Mouse (Mus musculus): Measurements from ENCODE around the gene Fzd1. TPM values are rescaled to one million over a fixed set of nuclear protein-coding genes. Genes with fewer than 3 reads are reported as not detected.

The Fzd1 gene
- 13.2 and 14.1 TPM in 2 replicates for polyA plus RNA-seq (2016; fragmentation: Nextera tagmentation; extraction: Ambion mirVana)

DNA sequence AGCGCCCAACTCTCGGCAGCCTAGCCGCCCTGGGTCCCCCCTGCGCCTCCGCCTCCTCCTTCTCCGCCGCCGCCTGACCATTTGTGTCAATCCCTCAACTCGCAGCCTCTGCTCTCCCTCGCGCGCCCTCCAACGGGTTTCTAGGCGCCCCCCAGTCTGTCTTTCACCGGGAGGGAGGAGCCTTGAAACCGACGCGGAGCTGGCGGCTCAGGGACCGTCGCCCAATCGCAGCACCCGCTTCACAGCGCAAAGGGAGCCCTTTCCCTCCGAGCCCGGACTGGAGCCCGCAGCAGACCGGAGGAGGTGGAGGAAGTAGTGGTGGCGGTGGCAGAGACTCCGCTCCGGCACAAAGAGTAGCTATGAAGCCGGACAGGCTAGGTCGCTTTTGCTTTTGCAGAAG, at the start of gene Fzd1:
Gene Fzd1, minus strand, starts transcription at position 134 of the 400 bp plus-strand sequence.
- peak; percentile 78 for ATAC-seq
- Histone ChIP-seq H3K9ac (peak within 1 kb of the TSS; percentile 61), H3K4me2 (peak within 1 kb of the TSS; percentile 63), H3K27ac (peak within 1 kb of the TSS; percentile 77), H3K4me1 (no peaks in the 10 kb centered on the region), H3K4me3 (peak within 1 kb of the TSS; percentile 57), H3K27me3 (replicated peaks) (peaks cover 66% of the 10 kb centered on the region), H3K36me3 (no peaks in the 10 kb centered on the region), H3K9me3 (replicated peaks) (no peaks in the 10 kb centered on the region)
- 3% methylated on average over 32 of the region's 33 CpGs for WGBS (ENCODE audit: insufficient replicate concordance)

DNA sequence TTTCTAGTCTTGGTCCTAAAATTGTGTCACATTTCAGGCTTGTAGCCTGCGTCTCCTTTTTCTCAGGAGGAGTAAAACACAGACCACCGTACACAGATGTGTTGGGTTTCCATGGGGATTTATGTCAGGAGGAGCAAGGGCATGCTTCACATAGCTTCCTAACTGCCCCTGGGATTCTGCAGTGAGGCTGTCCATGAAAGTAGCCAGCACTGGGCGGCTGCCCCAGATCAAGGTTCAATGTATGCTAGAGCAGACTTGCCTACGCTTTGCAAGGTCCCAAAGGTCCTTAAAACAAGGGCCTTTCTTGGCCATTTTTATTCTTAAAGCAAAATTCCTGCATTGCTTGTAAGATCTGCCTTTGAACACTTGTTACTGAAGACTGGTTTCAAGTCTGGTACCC, 47.4 kb upstream of the Fzd1 start:
- ATAC-seq, result no peak
- no peak overlapping the region for H3K9ac ChIP-seq
- no peaks in the 10 kb centered on the region for H3K4me1 ChIP-seq
- no peak overlapping the region for H3K4me2 ChIP-seq
- no peaks in the 10 kb centered on the region for H3K36me3 ChIP-seq
- no peak overlapping the region for H3K4me3 ChIP-seq
- H3K27me3 ChIP-seq (replicated peaks), result no peaks in the 10 kb centered on the region
- no peak overlapping the region for H3K27ac ChIP-seq
- WGBS (ENCODE audit: insufficient replicate concordance), result 65% methylated on average over 4 of the region's 4 CpGs
- H3K9me3 ChIP-seq (replicated peaks), result no peaks in the 10 kb centered on the region

DNA sequence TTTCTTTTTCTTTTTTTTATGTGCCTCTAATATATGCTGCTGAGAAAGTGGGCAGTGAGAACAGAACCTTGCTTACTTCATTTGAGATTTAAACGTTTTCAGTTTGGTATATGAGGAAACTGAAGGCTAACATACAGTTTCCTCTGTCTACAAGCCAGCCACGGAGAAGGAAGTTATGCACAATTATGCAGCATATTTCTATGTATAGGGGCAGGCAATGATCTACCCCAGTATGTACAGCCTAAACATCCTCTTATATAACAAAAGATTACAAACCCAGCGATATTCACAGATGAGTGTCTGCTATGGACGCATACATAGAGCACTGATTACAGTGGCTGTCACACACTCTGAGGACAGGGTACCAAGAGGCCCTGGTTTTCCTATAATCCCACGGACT, 45.9 kb upstream of the Fzd1 start:
- H3K4me2 ChIP-seq, result no peak overlapping the region
- 35% methylated on average over 5 of the region's 5 CpGs for WGBS (ENCODE audit: insufficient replicate concordance)
- H3K4me3 ChIP-seq, result no peak overlapping the region
- H3K27ac ChIP-seq, result no peak overlapping the region
- no peak overlapping the region for H3K9ac ChIP-seq
- no peak for ATAC-seq
- no peaks in the 10 kb centered on the region for H3K9me3 ChIP-seq (replicated peaks)
- no peaks in the 10 kb centered on the region for H3K4me1 ChIP-seq
- no peaks in the 10 kb centered on the region for H3K36me3 ChIP-seq
- H3K27me3 ChIP-seq (replicated peaks), result no peaks in the 10 kb centered on the region

DNA sequence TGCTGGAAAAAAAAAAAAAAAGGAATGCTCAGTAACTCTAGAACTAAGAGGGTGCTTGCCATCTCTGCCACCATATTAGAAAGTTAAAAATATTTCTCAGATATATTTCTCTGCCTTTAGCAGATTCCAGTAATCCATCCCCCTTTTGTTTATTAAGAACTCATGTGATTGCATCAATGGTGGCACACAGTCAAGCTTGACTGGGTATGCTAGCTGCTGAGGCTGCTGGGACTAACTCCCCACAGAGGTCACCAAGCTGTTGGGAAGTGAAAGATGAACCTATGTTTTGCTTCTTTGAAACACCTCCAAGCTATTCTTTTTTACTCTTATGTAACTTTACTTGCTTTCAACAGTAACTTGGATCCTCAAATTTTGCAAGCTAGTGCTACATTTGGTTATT, 44.1 kb upstream of the Fzd1 start:
- Histone ChIP-seq H3K4me1 (no peaks in the 10 kb centered on the region), H3K4me3 (no peak overlapping the region), H3K4me2 (no peak overlapping the region), H3K9ac (no peak overlapping the region), H3K27ac (no peak overlapping the region), H3K27me3 (replicated peaks) (no peaks in the 10 kb centered on the region), H3K9me3 (replicated peaks) (no peaks in the 10 kb centered on the region), H3K36me3 (no peaks in the 10 kb centered on the region)
- ATAC-seq, result no peak

DNA sequence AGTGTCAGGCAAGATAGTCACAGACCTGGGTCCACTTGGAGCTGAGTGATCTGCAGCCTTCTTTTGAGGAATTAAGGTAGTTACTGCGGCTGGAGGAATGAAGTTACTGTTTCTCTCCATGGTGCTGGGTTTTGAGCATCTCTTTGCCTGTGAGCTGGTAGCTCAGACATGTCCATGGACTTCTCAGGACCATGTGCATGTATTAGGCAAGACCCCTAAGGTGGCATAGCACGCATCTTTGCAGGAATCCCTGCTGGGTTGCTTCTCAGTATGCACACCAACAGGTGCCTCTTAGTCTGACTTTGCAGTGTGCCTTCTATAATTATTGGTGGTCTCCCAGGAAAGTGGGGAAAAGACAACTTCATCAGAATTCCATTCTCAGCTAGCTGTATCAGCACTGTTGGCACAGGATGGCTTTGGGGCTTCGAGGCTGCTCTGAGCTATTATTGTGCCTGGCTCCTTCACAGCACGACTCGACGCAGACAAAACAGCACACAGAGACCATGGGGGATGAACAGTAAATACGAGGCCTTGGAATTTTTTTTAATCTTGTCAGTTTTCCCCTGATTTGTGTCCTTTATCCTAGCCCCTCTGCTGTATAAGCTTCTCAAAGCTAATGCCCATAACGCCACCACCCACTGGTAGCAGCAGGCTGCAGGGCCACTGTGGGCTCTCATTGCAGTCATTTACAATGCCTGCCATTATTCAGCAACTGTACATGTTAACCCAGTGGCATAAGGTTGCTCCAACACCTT, 43.4 kb upstream of the Fzd1 start:
- ATAC-seq, result no peak
- Histone ChIP-seq H3K9me3 (replicated peaks) (no peaks in the 10 kb centered on the region), H3K4me3 (no peak overlapping the region), H3K36me3 (no peaks in the 10 kb centered on the region), H3K27me3 (replicated peaks) (no peaks in the 10 kb centered on the region), H3K4me1 (no peaks in the 10 kb centered on the region), H3K9ac (no peak overlapping the region), H3K27ac (no peak overlapping the region), H3K4me2 (no peak overlapping the region)
- WGBS (ENCODE audit: insufficient replicate concordance), result 66% methylated on average over 8 of the region's 8 CpGs

- Histone ChIP-seq H3K4me2 (no peak overlapping the region), H3K36me3 (no peaks in the 10 kb centered on the region), H3K27me3 (replicated peaks) (no peaks in the 10 kb centered on the region), H3K9ac (no peak overlapping the region), H3K4me1 (no peaks in the 10 kb centered on the region), H3K9me3 (replicated peaks) (no peaks in the 10 kb centered on the region), H3K27ac (no peak overlapping the region), H3K4me3 (no peak overlapping the region)
- ATAC-seq, result no peak
- 49% methylated on average over 3 of the region's 3 CpGs for WGBS (ENCODE audit: insufficient replicate concordance)
These were observed 33.4 kb upstream of the Fzd1 start for GRCm38 (mm10) chr5:4791219-4791618.

DNA sequence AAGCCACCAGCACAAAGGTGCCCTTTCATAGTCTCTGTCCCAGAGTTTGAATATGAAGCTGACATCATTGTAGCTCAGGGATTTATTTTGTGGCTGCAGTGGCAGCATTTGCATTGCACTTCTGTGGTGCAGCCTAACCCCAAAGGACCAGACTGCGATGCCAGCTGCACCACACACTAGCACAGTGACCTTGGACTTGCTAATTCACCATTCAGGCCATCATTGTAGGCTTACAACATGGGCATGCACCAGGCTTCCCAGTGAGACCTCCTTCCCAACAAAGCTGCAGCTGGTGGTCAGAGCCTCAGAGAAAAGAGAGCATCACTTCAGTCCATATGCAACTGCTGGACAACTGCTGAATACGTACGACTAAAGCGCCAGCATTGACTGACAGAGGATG, 32.4 kb upstream of the Fzd1 start:
- Histone ChIP-seq H3K9me3 (replicated peaks) (no peaks in the 10 kb centered on the region), H3K4me2 (no peak overlapping the region), H3K36me3 (no peaks in the 10 kb centered on the region), H3K27me3 (replicated peaks) (no peaks in the 10 kb centered on the region), H3K9ac (no peak overlapping the region), H3K4me1 (no peaks in the 10 kb centered on the region), H3K4me3 (no peak overlapping the region), H3K27ac (no peak overlapping the region)
- no peak for ATAC-seq
- 86% methylated on average over 4 of the region's 4 CpGs for WGBS (ENCODE audit: insufficient replicate concordance)

- H3K4me1 ChIP-seq, result no peaks in the 10 kb centered on the region
- H3K9ac ChIP-seq, result no peak overlapping the region
- no peak overlapping the region for H3K4me2 ChIP-seq
- ATAC-seq, result no peak
- no peaks in the 10 kb centered on the region for H3K27me3 ChIP-seq (replicated peaks)
- H3K36me3 ChIP-seq, result no peaks in the 10 kb centered on the region
- WGBS (ENCODE audit: insufficient replicate concordance), result 61% methylated on average over 3 of the region's 3 CpGs
- H3K9me3 ChIP-seq (replicated peaks), result no peaks in the 10 kb centered on the region
- no peak overlapping the region for H3K27ac ChIP-seq
- H3K4me3 ChIP-seq, result no peak overlapping the region
These were observed 30.6 kb upstream of the Fzd1 start for GRCm38 (mm10) chr5:4788484-4788883.

GRCm38 (mm10) chr5:4786816-4787215, 29.0 kb upstream of the Fzd1 start:
- no peaks in the 10 kb centered on the region for H3K9me3 ChIP-seq (replicated peaks)
- no peaks in the 10 kb centered on the region for H3K4me1 ChIP-seq
- no peak overlapping the region for H3K4me3 ChIP-seq
- H3K27me3 ChIP-seq (replicated peaks), result no peaks in the 10 kb centered on the region
- 49% methylated on average over 3 of the region's 3 CpGs for WGBS (ENCODE audit: insufficient replicate concordance)
- ATAC-seq, result no peak
- H3K27ac ChIP-seq, result no peak overlapping the region
- no peaks in the 10 kb centered on the region for H3K36me3 ChIP-seq
- H3K4me2 ChIP-seq, result no peak overlapping the region
- no peak overlapping the region for H3K9ac ChIP-seq

- Histone ChIP-seq H3K9ac (no peak overlapping the region), H3K4me1 (no peaks in the 10 kb centered on the region), H3K9me3 (replicated peaks) (no peaks in the 10 kb centered on the region), H3K27ac (no peak overlapping the region), H3K36me3 (no peaks in the 10 kb centered on the region), H3K27me3 (replicated peaks) (no peaks in the 10 kb centered on the region), H3K4me3 (no peak overlapping the region), H3K4me2 (no peak overlapping the region)
- ATAC-seq, result no peak
- 72% methylated on average over 3 of the region's 3 CpGs for WGBS (ENCODE audit: insufficient replicate concordance)
These were observed 20.4 kb upstream of the Fzd1 start for GRCm38 (mm10) chr5:4778274-4778673.

DNA sequence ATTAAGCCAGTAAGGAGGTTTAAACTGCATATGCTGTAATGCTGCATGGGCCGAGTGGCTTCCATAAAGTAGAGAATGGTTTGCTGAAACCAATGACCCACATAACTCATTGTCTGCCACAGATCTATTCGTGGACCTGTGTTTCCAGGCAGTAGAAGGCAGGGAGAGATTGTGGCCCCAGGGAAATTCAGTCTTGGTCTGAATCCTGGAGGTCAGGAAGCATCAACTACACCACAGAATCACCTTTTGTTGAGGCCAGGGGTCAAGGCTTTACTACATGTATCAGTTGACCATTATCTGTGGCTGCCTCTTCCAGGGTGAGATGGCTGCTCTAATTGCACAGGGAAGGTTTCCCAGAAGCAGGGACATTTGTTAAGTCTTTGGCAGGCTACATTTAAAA, 18.7 kb upstream of the Fzd1 start:
- Histone ChIP-seq H3K27me3 (replicated peaks) (no peaks in the 10 kb centered on the region), H3K4me1 (no peaks in the 10 kb centered on the region), H3K27ac (no peak overlapping the region), H3K9me3 (replicated peaks) (no peaks in the 10 kb centered on the region), H3K36me3 (no peaks in the 10 kb centered on the region), H3K4me2 (no peak overlapping the region), H3K9ac (no peak overlapping the region), H3K4me3 (no peak overlapping the region)
- WGBS (ENCODE audit: insufficient replicate concordance), result 42% methylated on average over 2 of the region's 2 CpGs
- ATAC-seq, result no peak

DNA sequence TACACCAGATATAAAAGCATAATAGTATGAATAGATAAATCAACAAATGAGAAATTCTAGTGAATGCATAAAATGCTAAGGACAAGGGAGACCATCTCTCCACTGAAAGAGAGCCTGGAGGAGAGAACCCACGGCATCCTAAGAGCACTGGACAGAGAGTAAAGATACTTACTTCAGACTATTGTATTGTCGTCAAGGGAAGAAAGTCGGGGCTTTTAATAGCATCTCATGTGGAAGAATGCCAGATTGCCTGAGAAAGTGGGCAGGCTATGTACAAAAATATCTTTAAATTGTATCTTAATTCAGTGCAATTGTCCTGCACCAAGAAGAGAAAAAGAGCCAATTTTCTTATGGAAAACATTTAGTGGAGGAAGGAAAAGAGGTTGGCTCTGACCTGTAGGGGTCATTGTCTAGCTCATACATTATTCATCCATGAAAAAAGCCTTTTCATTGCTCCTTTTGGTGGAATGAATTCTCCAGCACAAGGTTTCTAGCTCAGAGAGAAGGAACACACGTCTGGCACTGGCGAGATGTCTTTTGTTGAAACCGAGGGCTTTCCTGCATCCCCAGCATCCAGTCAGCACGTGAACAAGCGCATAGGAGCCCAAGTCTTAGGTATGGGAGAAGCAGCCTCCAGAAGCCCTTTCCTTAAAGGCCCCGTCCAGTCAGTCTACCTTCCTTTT, 15.4 kb upstream of the Fzd1 start:
- Histone ChIP-seq H3K27ac (no peak overlapping the region), H3K4me3 (no peak overlapping the region), H3K4me2 (no peak overlapping the region), H3K4me1 (no peaks in the 10 kb centered on the region), H3K9ac (no peak overlapping the region), H3K27me3 (replicated peaks) (no peaks in the 10 kb centered on the region), H3K9me3 (replicated peaks) (no peaks in the 10 kb centered on the region), H3K36me3 (no peaks in the 10 kb centered on the region)
- no peak for ATAC-seq
- WGBS (ENCODE audit: insufficient replicate concordance), result 55% methylated on average over 9 of the region's 9 CpGs
